Mouse (Mus musculus) erythroblast, embryonic 14.5 days (primary cell): Measurements from ENCODE around the gene Robo2.

Source experiments
- GATA1 ChIP-seq: IDR thresholded peaks from 2 replicates; pipeline ENCODE4 v1.6.1; 2012; ENCODE audit warnings: low read length, inconsistent platforms, mixed read lengths
- TAL1 ChIP-seq: IDR thresholded peaks from 3 replicates; pipeline ENCODE4 v1.6.1; 2012; ENCODE audit warnings: low read length, inconsistent platforms, mixed read lengths

GRCm38 (mm10) chr16:74222501-74222900, 189.1 kb downstream of the Robo2 start:
- TF ChIP-seq GATA1 (no peak), TAL1 (no peak)
